Mouse (Mus musculus) mouse embryonic stem cell (cell line): ENCODE results near the gene Tspo.

Experiments
- in situ Hi-C, 2 experiments: fragments of 300-500 bp; cut with MboI; formaldehyde crosslinking; loops; 1 replicate in 1 of 2; 3 replicates in 1 of 2; pipeline ENCODE4 v1.14.3; 2019 to 2020; ENCODE audit warnings: low sequenced_read_pairs in 2 of 2, low pct_unique_long_range_greater_than_20kb in 1 of 2, mixed read lengths in 1 of 2; ENCODE audit not compliant: unreplicated experiment in 1 of 2

Gene Tspo

GRCm38 (mm10) chr15:83603046-83603396, 39.6 kb downstream of the Tspo start:
- in situ Hi-C loops = no loop called here

GRCm38 (mm10) chr15:83603426-83603825, 40.0 kb downstream of the Tspo start:
- in situ Hi-C loops = no loop called here

GRCm38 (mm10) chr15:83606216-83606615, 42.8 kb downstream of the Tspo start:
- in situ Hi-C loops = no loop called here

GRCm38 (mm10) chr15:83606700-83607099, 43.3 kb downstream of the Tspo start:
- in situ Hi-C loops = no loop called here

- in situ Hi-C loops = no loop called here
Observed at GRCm38 (mm10) chr15:83607115-83607802, 43.9 kb downstream of the Tspo start.

- in situ Hi-C loops = no loop called here
Observed at GRCm38 (mm10) chr15:83615245-83615644, 51.9 kb downstream of the Tspo start.
